Mouse (Mus musculus) WW6 (cell line): Measurements from ENCODE around the gene Gm17577.
"Not testable (repeated sequence)": the region's sequence is repeated elsewhere in the genome, so short reads cannot be mapped to it uniquely, and the experiment has no call there.

Source experiments
- DNase-seq: peaks from one replicate; pipeline ENCODE4 v3.0.0-alpha.2; 2013; ENCODE audit warnings: low read depth, low spot score

Gene Gm17577

DNA sequence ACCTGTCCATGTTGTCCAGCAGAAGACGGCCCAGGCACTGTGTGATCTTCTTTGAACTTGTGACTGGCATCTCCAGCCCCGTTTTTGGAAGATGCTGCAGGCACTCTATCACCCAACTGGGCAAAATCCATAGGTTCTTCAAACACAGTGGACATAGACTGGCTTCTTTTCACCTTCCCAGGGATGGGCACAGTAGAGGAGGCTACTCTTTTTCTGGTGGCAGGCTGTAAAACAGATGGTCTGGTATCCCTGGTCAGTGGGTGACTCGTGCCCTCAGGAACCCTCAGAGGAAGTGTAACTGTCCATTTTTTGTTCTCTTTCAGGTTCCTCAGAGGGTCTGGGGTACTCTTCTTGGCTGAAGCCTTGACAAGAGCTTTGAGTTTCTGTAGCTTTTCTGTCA, at the start of gene Gm17577:
Gene Gm17577, minus strand, starts transcription at position 101 of the 400 bp plus-strand sequence.
- not testable (repeated sequence) for DNase-seq

DNA sequence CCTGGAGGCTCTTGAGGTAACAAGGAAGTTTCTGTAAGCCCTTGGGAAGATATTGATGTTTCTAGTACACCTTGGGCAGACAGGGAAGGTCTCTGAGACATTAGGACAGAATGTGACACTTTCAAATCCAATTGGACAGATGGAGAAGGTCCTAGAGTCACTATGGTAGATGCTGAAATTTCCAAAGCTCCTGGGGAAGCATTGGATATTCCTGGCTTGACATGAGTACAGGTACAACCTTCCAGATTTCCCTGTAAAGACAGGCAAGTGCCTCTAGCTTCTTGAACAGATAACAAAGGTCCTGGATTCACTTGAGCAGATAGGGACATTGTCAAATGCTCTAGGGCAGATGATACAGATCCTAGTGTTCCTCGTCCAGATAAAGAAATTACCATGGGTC, 24.3 kb downstream of the Gm17577 start, which contains the start of gene Srsx:
Gene Srsx, minus strand, starts transcription at position 101 of the 400 bp plus-strand sequence.
- not testable (repeated sequence) for DNase-seq
